1 mouse cellular context compared by ENCODE assay signal in the genomic region with DNA sequence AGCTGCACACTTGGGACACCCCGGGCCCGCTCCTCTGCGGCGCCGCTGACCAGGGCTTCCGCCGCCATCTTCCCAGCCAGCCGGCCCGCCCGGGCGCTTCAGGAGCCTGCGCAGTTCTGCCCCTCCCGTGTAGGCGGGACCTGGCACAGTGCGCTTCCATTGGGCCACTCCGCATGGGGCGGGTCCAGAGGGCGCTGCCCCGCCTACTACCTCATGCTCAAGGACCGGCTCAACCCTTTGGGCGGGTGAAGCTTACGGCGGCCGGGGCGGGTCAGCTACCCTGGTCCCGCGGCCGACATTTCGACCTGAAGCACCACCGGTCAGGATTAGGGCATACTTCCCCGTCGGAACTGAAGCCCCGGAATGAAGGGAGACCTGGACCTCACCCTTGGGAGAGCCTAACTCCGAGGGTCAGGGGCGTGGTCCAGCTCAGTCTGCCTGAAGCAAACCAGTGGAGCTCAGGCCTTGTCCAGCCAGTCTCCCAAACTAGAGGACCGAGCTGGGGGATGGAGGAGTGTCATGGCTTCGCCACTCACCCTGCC.
TF ChIP-seq lines count a peak whose summit lies in the region.

A gene (minus strand): TSS at position 122 of the 542 bp plus-strand sequence.

TF ChIP-seq in CH12.LX, 34 proteins besides CTCF, POLR2A, EP300 and RAD21 (continued from another document):
- TF ChIP-seq TBP (conservative IDR thresholded peaks at IDR 0.05; ENCODE audit: low read depth, low read length) = no peak
- TF ChIP-seq RCOR1 (conservative IDR thresholded peaks at IDR 0.05; ENCODE audit: low read depth, low read length) = no peak
- no peak for TF ChIP-seq BHLHE40 (IDR thresholded peaks at IDR 0.05; ENCODE audit: low read depth, low read length)
- TF ChIP-seq ZC3H11A (IDR thresholded peaks at IDR 0.05; ENCODE audit: low read depth, low read length) = no peak
- no peak for TF ChIP-seq USF1 (IDR thresholded peaks at IDR 0.05; ENCODE audit: low read depth, low read length)
- TF ChIP-seq PAX5 (IDR thresholded peaks at IDR 0.05; ENCODE audit: low read length) = no peak
- peak; percentile 58; the same call in 1 of the 2 replicates for TF ChIP-seq MEF2A (IDR thresholded peaks at IDR 0.05; ENCODE audit: borderline replicate concordance, low read depth, low read length)
- TF ChIP-seq MAFK (IDR thresholded peaks at IDR 0.05; ENCODE audit: insufficient replicate concordance, low read length) = no peak
- peak; percentile 74 for TF ChIP-seq HCFC1 (IDR thresholded peaks at IDR 0.05; ENCODE audit: low read depth, low read length)
- TF ChIP-seq CHD2 (IDR thresholded peaks at IDR 0.05; ENCODE audit: low read length) = no peak
- 0 out of 2 replicates have a peak, but pooled peaks have one; percentile 50 for TF ChIP-seq MAZ (IDR thresholded peaks at IDR 0.05; ENCODE audit: low read depth, low read length)
- peak; percentile 90 for TF ChIP-seq NRF1 (IDR thresholded peaks at IDR 0.05; ENCODE audit: low read depth, low read length)
- TF ChIP-seq IRF4 (IDR thresholded peaks at IDR 0.05; ENCODE audit: low read depth, low read length) = peak; percentile 29; the same call in 1 of the 2 replicates
- no peak for TF ChIP-seq ZNF384 (IDR thresholded peaks at IDR 0.05; ENCODE audit: low read depth, low read length)
- no peak for TF ChIP-seq USF2 (conservative IDR thresholded peaks at IDR 0.05; ENCODE audit: low read depth, low read length)
- no peak for TF ChIP-seq E2F4 (IDR thresholded peaks at IDR 0.05; ENCODE audit: insufficient replicate concordance, low read depth, low read length)
- TF ChIP-seq MXI1 (IDR thresholded peaks at IDR 0.05; ENCODE audit: low read depth, low read length) = no peak; the same call in 1 of the 2 replicates
- TF ChIP-seq UBTF (IDR thresholded peaks at IDR 0.05; ENCODE audit: low read depth, low read length) = no peak
